Mouse (Mus musculus): ENCODE results near the gene Pax2.

Pax2 gene

DNA sequence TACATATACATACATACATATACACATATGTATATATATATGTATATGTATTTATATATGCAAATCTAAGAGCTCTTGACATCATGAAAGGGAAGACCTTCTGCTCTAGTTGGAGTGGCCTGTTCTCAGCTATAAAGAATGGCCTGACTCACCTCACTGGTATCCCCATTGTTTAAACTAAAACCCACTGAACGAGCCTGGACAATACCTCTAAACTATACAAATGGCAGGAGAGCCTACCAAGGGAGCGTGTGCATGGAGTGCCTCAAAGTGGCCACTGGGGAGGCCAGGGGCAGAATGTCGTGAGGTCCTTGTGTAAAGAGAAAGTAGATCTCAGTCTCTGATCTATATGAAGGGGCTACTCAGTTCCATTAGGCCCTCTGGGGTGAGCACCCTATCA, 26.1 kb downstream of the Pax2 start:
- no peak for DNase-seq (ENCODE audit: low read depth, low spot score)

DNA sequence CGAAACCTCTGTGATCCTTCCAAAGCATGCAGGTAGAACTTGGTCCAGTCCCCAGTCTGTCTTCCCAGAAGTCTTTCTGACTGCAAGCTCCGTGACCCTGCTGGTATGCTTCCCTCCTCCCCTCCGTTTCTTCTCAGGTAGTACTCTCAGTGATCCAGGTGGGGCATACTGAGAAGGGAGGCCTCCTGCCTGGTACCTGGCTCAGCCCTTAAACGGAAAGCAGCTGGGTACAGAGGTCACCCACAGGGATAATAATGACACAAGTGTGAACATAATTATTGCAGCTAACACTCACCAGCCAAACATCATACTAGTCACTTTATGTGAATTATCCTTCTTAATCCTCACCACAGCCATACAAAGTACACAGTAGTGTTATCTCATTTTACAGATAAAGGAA, 28.5 kb downstream of the Pax2 start:
- DNase-seq (ENCODE audit: low read depth, low spot score): no peak

GRCm38 (mm10) chr19:44788488-44788887, 32.6 kb downstream of the Pax2 start:
- no peak for DNase-seq (ENCODE audit: low read depth, low spot score)

DNA sequence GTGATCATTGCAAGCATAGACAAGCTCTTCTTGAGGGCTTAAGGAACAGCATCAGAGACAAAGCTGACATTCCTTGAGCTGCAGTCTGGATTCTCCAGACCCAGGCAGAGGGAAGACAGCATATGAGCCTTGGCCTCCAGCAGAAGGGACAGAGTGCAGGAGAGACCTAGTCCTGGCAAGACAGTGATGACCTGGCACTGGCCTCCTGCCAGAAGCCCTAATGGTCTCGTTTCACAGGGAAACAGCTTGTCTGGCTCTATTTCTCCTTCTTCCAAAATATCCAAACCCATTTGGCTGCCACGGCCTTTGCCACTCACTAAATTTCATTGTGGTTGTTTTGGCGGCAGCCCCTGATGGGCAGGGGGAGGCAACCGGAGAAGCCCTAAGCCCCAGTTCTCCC, 36.1 kb downstream of the Pax2 start:
- no peak for DNase-seq (ENCODE audit: low read depth, low spot score)

- peak; percentile 39 for DNase-seq (ENCODE audit: low read depth, low spot score)
These were observed 41.5 kb downstream of the Pax2 start for GRCm38 (mm10) chr19:44797110-44798060.

DNA sequence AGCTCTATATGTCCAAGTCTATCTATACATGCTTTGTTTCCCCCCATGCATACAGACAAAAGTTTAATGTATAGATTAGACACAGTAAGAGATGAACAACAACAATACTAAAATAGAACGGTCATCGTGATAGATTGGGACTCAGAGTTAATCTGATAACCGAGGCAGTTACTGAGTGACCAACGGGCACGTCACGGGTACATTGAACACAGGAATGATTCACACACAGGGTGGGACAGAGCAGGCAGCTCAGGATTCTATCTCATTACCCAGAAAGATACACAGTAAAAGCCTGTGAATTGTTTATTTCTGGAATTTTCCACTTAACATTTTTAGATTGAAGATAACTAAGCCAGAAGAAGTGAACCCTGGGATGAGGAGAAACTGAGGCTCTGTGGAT, 42.9 kb downstream of the Pax2 start:
- DNase-seq (ENCODE audit: low read depth, low spot score): no peak

- DNase-seq (ENCODE audit: low read depth, low spot score): no peak
These were observed 43.3 kb downstream of the Pax2 start for GRCm38 (mm10) chr19:44799156-44799555.

DNA sequence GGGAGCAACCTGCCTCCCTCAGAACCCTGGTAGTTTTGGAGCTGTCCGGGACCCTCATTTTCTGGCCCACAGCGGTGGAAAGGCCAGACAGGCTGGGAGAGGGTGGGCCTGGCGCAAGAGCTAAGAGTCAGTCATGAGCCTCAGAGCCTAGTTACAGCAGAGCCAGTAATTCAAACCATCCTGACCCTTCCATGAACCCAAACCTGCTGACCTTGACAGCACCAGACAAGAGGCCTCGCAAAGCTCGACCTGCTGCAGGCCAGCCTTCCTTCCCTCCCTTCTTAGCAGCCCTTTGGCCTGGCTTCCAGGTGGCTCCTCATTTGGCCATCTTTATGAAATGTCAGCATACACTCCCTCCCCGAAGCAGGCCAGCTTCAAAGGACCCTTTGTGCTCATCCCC, 44.5 kb downstream of the Pax2 start:
- DNase-seq (ENCODE audit: low read depth, low spot score): peak; percentile 43

- DNase-seq (ENCODE audit: low read depth, low spot score): no peak
These were observed 52.9 kb downstream of the Pax2 start for GRCm38 (mm10) chr19:44808734-44809133.

DNA sequence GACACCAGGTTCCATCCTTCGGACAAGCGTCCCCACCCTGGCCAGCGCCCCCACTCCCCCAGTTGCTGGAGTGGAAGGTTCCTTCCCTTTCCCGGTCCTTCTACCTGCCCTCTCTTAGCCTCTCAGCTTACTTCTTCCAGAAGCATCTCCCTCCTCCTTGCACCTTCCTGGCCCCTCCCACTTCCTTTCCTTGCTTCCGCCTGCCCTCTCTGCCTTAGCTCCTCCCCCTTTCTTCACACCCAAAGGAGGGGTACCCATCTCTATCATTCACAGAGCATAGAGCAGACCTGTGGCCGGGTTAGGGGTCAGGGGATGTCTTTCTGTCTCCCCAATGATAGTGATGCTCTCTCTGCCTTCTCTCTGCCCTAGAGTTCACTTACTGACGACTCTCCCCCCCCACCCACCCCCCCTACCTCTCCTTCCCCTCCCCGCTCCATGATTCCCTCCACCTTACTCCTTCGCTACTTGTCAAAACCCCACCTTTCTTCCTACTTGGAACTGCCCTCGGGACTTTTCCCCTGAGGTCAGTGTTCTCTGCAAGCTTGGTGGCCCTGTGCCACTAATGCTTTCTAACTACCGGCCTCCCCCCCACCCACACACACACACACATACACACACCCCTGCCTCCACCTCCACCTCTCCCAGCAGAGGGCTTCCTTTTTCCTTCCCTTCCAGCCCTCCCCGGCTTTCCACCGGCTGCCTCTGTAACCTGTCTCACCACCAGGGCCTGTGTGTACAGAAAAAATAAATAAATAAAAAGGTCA, 57.0 kb downstream of the Pax2 start:
- DNase-seq (ENCODE audit: low read depth, low spot score): no peak

GRCm38 (mm10) chr19:44815111-44815510, 59.3 kb downstream of the Pax2 start:
- no peak for DNase-seq (ENCODE audit: low read depth, low spot score)

DNA sequence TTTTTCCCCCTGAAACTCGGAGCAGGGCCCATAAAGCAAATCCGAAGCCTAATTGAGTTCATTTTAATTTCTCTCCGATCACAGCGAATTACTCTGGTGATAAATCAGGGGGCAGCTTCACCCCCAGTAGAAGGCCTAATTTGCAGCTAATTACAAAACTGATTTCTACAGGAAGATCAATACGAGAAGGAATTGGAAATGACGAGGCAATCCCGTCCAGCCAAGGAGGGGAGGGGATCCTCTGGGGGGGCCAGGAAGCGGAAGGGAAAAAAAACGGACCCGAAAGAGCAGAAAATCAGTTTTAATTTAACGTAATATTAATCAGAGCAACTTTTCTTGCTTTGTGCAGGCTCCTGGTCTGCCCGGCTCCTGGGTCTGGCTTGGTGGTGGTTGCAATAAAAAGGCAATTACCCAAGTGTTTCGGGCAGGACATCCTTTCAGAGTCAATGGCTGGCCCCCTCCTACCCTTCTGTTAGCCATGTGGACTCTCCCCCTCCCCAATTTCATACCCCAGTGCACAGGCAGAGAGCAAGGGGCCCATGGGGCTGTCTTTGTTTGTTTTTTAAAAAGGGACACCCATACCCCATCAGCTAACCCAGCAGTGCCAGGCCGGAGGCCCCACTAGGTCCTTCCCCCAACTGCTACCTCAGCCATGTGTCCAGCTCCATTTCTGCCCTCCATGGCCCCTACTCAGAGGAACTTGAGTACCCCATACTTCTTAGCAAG, 61.7 kb downstream of the Pax2 start:
- no peak for DNase-seq (ENCODE audit: low read depth, low spot score)

GRCm38 (mm10) chr19:44818676-44819075, 62.8 kb downstream of the Pax2 start:
- no peak for DNase-seq (ENCODE audit: low read depth, low spot score)

DNA sequence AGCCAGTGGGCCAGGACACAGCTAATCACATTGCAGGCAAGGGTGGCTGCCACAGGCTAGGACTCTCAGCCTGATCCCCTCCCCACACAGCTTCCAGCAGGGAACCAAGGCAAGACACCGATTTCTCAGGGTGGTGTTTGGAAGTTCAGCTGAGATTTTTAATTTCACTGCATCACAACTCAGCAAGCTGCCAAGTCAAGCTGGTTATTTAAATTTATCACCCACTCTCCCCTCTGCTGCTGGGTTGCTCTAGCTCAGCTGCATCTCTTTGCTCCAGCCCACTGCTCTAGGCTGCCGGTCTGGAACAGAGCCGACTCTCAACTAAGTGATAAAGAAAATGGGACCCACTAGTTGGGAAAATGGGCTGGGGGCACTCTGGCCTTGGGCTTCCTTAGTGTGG, 65.7 kb downstream of the Pax2 start:
- DNase-seq (ENCODE audit: low read depth, low spot score): no peak

DNA sequence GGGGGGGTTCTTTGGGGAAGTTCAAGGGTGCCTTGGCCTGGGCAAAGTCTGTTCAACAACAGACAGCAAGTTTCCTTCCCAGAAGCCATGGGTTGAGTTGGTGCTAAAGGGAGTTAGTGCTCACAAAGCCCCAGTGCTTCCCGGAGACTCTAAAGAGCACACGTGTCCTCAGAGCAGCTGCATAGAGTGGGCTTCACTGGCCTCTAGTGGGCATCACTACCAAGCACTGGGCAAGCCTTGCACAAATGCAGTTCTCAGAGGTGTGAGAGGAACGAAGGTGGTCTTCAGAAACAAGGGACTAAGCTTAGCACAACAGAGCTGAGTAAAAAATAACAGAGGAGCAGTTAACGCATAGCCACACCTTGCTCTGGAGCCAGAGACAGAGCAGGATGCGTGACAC, 66.5 kb downstream of the Pax2 start:
- no peak for DNase-seq (ENCODE audit: low read depth, low spot score)

DNA sequence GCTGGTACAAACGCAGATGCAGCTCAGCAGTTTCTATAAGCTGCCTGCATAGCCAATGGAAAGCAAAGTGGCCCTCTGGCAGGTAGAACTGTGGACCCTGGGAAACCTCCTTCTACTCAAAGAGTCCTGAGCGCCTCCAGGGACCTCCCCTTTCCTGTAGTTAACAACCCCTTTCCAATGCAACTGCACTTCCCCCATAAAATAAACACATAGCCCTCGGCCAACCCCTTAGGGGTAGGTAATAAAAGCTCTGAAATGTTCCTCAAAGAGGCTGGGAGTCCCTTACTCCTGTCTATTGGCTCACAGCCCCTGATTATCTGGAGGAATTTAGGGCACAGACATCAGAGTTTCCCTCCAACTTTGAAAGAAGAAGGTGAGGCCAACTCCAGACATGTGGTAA, 67.8 kb downstream of the Pax2 start:
- no peak for DNase-seq (ENCODE audit: low read depth, low spot score)

DNA sequence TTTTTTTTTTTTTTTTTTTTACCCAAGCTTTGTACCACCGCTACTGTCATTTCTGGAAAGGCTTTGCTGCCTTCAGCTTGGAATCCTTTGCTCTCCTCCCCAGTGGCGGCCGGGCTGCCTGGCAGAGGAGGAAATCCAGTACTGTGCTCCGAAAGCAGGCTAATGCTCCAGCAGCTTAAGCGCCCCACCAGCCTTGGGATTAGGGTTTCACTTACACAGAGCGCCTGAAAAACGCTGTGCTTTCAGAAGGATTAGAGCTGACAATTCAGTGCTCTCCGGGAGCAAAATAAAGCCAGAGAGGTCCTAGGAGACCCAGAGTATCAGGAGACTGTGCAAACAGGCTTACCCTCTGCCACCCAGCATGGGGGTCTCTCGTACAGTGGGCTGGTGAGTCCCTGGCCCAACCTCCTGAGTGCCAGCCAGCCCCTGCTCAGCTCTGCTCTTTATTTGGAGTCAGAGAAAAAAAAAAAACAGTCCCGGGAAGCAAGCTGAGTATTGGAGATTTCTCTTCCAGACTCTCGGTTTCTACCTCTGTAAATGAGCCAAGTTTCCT, 69.4 kb downstream of the Pax2 start:
- no peak for DNase-seq (ENCODE audit: low read depth, low spot score)

GRCm38 (mm10) chr19:44825819-44826218, 70.0 kb downstream of the Pax2 start:
- DNase-seq (ENCODE audit: low read depth, low spot score): no peak

- no peak for DNase-seq (ENCODE audit: low read depth, low spot score)
These were observed 77.5 kb downstream of the Pax2 start for GRCm38 (mm10) chr19:44833391-44833790.

- DNase-seq (ENCODE audit: low read depth, low spot score): no peak
These were observed 78.6 kb downstream of the Pax2 start for GRCm38 (mm10) chr19:44834218-44835041.
